Mouse (Mus musculus): ENCODE results near the gene Tril. TPM values are rescaled to one million over a fixed set of nuclear protein-coding genes. Genes with fewer than 3 reads are reported as not detected.

The Tril gene
- 10 to 100 TPM in 1 of 4 experiments, 1 to 10 TPM in 3; 5.1 to 13.0 (median 8.1) TPM for total RNA-seq (2022)

GRCm38 (mm10) chr6:53820486-53820985, at the start of gene Tril:
Tril (minus strand) TSS chr6:53820830.
- no peak for DNase-seq

DNA sequence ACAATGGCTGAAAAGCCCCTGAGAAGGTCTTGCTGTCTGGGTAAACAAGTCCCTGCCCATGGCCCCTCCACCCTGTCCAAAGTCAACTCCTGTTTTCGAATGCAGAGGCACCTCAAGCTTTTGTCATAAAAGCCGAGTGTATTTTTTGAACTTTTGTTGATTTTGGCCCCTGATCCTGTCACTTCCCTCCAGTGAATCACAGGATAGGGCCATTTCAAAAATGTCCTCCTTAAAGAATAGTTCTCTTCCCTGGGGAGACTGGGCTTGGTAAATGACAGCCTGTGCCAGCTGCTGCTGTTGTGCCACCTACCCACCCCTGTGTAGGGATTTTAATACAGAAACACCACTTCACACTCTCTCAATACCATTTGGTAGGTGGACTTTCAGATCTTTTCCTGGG, 42.4 kb upstream of the Tril start:
- DNase-seq, result no peak

GRCm38 (mm10) chr6:53859106-53859505, 38.5 kb upstream of the Tril start:
- DNase-seq, result no peak

GRCm38 (mm10) chr6:53857822-53858221, 37.2 kb upstream of the Tril start:
- DNase-seq, result no peak

- no peak for DNase-seq
Observed at GRCm38 (mm10) chr6:53856775-53857174, 36.1 kb upstream of the Tril start.

DNA sequence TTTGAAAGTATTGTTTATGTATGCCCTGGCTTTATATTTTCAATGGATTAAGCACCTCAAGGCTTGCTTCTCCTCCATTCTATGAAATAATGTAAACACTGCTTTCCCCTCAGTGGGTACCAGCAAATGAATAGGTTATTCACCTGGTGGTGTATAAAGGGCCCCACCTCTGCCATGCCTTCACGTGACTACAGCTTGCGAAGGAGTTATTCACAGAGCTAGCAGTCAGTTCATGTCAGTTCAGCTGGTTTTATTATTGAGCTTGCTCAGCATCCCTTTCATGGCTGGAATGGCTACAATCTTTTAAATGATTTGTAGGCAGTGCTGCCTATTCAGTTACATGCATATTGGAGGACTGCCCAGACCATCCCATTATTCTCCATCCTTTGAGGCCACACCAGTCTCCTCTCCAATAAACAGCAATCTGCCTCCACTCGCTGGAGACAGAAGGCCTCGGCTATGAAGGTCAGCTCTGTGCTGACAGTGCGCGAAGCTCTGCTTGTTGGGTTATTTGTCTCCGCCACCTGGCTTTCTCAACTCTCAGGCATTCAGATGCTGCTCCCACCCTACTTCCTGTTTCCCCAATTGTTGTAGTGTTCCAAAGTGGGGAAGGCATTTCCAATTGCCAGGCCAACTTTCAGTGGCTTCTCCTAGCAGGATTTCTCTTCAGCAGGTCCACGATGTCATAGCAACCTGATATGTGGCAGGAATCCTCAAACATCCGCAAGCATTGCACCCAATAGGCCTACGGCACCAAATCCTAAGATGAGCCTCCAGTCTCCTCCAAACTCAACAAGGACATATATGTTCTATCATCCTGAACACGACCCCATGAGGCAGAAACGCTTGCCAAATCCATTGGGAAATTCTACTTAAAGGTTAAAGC, 34.6 kb upstream of the Tril start:
- no peak for DNase-seq

- DNase-seq, result no peak
Observed at GRCm38 (mm10) chr6:53854226-53854625, 33.6 kb upstream of the Tril start.

GRCm38 (mm10) chr6:53853546-53853945, 32.9 kb upstream of the Tril start:
- DNase-seq, result no peak

DNA sequence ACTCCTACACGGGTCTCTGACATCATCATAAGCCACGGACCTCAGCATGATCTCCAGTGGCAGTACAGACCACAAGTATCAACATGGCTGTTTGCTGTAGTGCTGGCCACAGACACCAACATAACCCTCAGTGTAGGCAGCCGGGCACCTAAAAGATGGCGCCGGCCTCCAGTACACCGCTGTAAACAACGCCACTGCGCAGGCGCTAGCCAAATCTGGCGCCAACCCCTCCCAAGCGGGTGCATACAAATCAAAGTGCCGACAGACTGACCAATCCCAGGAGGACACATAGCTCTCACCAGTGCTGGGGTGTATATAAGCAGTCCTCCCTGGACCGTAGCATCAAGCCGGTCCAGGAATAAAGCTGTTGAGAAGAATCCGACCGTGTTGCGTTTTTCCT, 24.0 kb upstream of the Tril start:
- no peak for DNase-seq

- no peak for DNase-seq
Observed at GRCm38 (mm10) chr6:53825213-53825612, 4.6 kb upstream of the Tril start.

DNA sequence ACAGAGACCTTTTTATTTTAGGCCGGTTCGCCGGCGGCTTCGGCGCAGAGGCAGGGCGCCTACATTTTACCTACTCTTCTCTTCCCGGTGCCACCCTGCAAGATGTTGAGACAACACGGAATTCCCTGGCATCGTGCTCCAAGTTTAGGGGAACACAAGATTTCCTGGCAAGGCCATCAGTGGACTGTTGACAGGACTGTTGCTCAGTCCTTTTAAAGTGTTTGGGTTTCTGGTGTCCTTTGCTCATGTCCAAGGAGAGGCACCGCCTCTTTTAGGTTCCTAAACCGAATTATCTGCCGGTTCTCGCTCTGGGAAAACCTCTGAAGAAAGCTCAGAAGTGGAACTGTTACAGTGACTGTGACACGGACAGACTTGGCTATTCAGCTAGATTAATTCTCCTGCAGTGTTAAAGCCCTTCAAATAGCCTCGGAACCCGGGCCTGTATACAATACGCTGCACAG, 441 bp upstream of the Tril start:
- DNase-seq, result no peak

GRCm38 (mm10) chr6:53819761-53820485, 707 bp downstream of the Tril start:
- no peak for DNase-seq

- no peak for DNase-seq
Observed at GRCm38 (mm10) chr6:53818732-53819661, 1.6 kb downstream of the Tril start.

GRCm38 (mm10) chr6:53818264-53818731, 2.3 kb downstream of the Tril start:
- no peak for DNase-seq

DNA sequence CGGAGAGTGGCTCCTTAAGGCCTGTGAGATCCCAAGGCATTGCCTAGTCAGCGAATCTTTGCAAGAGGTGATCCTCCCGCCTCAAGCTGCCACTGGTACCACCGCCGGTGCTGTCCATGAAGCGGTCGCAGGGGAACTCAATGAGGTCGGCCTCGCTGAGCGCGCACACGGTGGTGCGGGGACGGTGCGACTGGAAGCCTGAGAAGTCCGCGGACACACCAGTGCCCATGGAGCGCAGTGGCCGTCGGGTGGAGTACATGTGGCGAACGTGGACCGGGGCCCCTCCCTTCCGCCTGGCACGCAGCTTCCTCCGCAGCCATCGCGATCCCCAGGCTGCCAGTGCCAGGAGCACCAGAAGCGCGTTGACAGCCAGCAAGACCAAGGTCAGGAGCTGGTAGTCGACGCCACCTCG, 2.9 kb downstream of the Tril start:
- no peak for DNase-seq

GRCm38 (mm10) chr6:53816661-53817060, 4.0 kb downstream of the Tril start:
- no peak for DNase-seq

- DNase-seq, result no peak
Observed at GRCm38 (mm10) chr6:53815691-53816090, 4.9 kb downstream of the Tril start.

DNA sequence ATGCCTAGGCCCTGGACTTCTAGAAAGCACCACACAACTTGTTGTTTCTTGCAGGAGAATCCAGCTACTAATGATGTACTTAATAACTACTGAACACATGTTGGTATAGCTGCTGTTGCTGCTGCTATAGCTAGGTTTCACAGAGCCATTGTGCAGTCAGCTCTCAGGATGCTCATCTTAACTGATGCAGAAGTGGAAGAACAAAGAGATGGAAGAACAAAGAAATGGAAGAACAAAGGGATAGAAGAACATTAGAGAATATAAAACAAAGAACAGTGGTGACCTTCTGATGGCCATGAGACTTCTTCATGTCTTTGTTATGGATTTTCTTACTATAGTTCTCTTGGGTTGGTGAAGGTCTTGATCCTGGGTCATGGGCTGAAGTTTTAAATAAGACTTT, 6.4 kb downstream of the Tril start:
- DNase-seq, result no peak

GRCm38 (mm10) chr6:53812242-53812641, 8.4 kb downstream of the Tril start:
- DNase-seq, result no peak

DNA sequence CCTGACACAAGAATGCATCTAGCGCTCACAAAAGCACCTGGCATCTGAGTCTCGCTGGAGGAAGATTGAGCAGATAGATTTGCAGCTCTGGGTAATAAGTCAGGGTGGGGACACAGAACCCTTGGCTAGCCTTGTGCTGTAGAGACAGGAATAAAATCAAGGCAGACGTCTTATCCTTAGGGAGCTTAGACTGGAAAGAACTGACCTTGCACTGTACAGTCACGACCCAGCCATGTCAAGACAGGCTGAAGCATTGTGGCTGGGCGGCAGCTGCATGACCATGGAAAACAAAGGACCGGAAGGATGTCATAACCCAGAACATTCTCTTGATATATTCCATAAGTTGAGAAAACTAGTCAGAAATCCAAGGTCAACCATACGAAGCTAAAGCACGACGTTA, 11.8 kb downstream of the Tril start:
- no peak for DNase-seq

DNA sequence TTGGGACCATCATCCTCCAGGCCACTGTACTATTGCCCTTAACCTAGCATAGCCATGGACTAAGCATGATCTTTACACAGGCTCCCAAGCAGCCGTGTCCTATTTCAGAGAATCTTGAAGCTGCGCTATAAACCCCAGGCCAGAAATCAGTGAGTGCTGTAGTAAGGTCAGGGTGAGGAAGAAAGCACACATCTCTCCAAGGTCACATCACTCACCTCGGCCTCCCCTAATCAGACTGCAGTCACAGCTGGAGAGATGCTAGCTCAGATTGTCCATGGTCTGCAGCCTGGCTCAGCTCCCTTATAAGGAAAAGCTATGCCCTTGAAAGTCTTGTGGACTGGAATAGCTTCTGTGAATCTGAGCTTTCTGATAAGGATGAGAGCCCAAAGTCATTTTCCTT, 13.4 kb downstream of the Tril start:
- no peak for DNase-seq

DNA sequence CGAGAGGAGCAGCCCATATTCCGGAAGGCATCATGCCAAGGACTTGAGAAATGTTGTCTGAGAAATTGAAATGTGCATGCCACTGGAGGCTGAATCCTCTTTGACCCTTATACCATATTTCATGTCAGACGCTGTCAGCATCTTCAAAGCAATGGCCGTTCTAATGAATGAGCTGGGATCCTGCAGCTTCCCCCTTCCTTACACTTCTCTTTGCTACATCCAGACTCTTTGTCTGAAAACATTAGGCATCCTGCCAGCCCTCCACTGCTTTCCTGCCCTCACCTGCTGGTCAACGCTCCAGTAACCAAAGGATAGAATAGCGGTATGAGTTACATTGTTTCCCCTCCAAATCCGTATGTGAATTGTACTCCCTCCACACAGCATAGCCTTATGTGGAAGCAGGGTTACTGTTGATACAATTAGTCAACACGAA, 14.0 kb downstream of the Tril start:
- no peak for DNase-seq

All from adrenal gland, adult 8-10 months (tissue).